Mouse (Mus musculus) midbrain, postnatal 0 days (tissue): Measurements from ENCODE around the gene Gm5089. TPM values are rescaled to one million over a fixed set of nuclear protein-coding genes. Genes with fewer than 3 reads are reported as not detected.
"Not testable (repeated sequence)": the region's sequence is repeated elsewhere in the genome, so short reads cannot be mapped to it uniquely, and the experiment has no call there.

ENCODE experiments used
- ATAC-seq: fragments of 200-750 bp; cut with Nextera tagmentation; 2 replicates; pipeline ENCODE4 v1.8.0; 2017; ENCODE audit warnings: moderate number of reproducible peaks, mild to moderate bottlenecking, moderate TSS enrichment, moderate library complexity; ENCODE audit not compliant: low FRiP score
- DNase-seq: peaks from one replicate; pipeline ENCODE4 v3.0.0-alpha.2; 2015; ENCODE audit warnings: low spot score
- H3K27ac ChIP-seq: fragments of 300-500 bp; sonication (generic); 2 replicates; pipeline ENCODE4 v1.5.1; 2014; ENCODE audit warnings: low read depth, mild to moderate bottlenecking, low read length, mixed read lengths
- H3K27me3 ChIP-seq: fragments of 300-500 bp; sonication (generic); 2 replicates; pipeline ENCODE4 v1.6.1; 2014; ENCODE audit warnings: low read length, control low read depth, mixed read lengths; ENCODE audit not compliant: insufficient read depth
- H3K36me3 ChIP-seq: fragments of 300-500 bp; sonication (generic); 2 replicates; pipeline ENCODE4 v1.6.1; 2014; ENCODE audit warnings: low read length, control low read depth, mixed read lengths; ENCODE audit not compliant: insufficient read depth
- H3K4me1 ChIP-seq: fragments of 300-500 bp; sonication (generic); 2 replicates; pipeline ENCODE4 v1.6.1; 2014; ENCODE audit warnings: mild to moderate bottlenecking, control low read depth, antibody characterized with exemption, low read length, mixed read lengths; ENCODE audit not compliant: insufficient read depth
- H3K4me2 ChIP-seq: fragments of 300-500 bp; sonication (generic); 2 replicates; pipeline ENCODE4 v1.6.1; 2014; ENCODE audit warnings: low read depth, mild to moderate bottlenecking, low read length, mixed read lengths; ENCODE audit not compliant: poor library complexity, severe bottlenecking
- H3K4me3 ChIP-seq: fragments of 300-500 bp; sonication (generic); 2 replicates; pipeline ENCODE4 v1.5.1; 2014; ENCODE audit warnings: low read depth, mild to moderate bottlenecking, low read length, moderate library complexity
- H3K9ac ChIP-seq: fragments of 300-500 bp; sonication (generic); replicated peaks from 2 replicates; pipeline ENCODE4 v1.6.1; 2014; ENCODE audit warnings: mild to moderate bottlenecking, low read length, moderate library complexity, mixed read lengths; ENCODE audit not compliant: poor library complexity, severe bottlenecking
- H3K9me3 ChIP-seq: fragments of 300-500 bp; sonication (generic); 2 replicates; pipeline ENCODE4 v1.6.1; 2016; ENCODE audit warnings: low read length, control low read depth
- CTCF ChIP-seq: IDR thresholded peaks from 2 replicates; pipeline ENCODE4 v1.5.1; 2016; ENCODE audit warnings: antibody characterized with exemption, mild to moderate bottlenecking
- WGBS: fragments of 180-500 bp; shearing (Covaris S2); extraction: QIAGEN DNeasy Blood & Tissue Kit; methylation state at CpG from one replicate; pipeline ENCODE4 v1.1.7; 2014; 5-methylcytosine and 5-hydroxymethylcytosine counted together
- polyA plus RNA-seq: library from polyadenylated mRNA; unstranded; fragments of >200 nt; fragmentation: Nextera tagmentation; extraction: Ambion mirVana; gene quantifications from 2 replicates; pipeline ENCODE4 v1.2.1, GENCODE M21; 2015
- total RNA-seq: library from RNA; depleted of rRNA; stranded (reverse); fragments of >200 nt; gene quantifications from 2 replicates; pipeline ENCODE4 v1.2.3, GENCODE M21; 2014

The Gm5089 gene
- total and polyA plus RNA-seq, 2 experiments from 2014 or later: 1.9 TPM; not detected in 1

DNA sequence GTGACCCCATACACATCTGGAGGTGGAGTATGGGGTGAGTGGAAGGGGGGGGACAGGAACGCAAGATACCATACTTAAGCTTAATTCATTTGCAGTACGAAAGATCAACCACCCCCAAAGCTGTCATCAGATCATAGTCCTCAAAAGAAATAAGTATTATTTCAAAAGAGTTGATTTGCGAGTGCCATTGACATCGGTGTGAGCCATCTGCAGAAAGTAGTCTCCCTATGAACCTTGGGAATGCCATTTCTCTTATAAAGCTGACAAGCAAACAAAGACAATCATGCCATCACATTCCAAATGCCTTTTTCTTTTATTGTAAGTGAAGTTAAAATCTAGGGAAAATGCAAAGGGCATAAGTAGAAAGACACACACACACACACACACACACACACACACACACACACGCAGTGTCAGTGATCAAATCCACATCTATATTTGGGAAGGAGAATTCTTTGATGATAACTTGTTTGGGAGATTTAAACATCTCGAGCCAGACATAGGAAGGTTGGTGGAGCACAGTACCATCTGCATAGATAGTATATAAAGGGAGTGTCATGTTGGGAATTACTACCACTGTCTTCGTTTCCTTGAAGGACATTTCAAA is 15.9 kb upstream of the Gm5089 start:
- TF ChIP-seq CTCF: no peak
- H3K9me3 ChIP-seq: no peaks in the 10 kb centered on the region
- H3K4me1 ChIP-seq: peaks cover 5% of the 10 kb centered on the region; the same call in 1 of the 2 replicates
- no peak overlapping the region for H3K27ac ChIP-seq
- DNase-seq (no peak), ATAC-seq (no peak)
- 40% methylated on average over 7 of the region's 7 CpGs for WGBS
- H3K36me3 ChIP-seq: no peaks in the 10 kb centered on the region
- no peak overlapping the region for H3K9ac ChIP-seq
- no peak overlapping the region for H3K4me2 ChIP-seq
- H3K27me3 ChIP-seq: peaks cover 49% of the 10 kb centered on the region
- H3K4me3 ChIP-seq: no peak overlapping the region

DNA sequence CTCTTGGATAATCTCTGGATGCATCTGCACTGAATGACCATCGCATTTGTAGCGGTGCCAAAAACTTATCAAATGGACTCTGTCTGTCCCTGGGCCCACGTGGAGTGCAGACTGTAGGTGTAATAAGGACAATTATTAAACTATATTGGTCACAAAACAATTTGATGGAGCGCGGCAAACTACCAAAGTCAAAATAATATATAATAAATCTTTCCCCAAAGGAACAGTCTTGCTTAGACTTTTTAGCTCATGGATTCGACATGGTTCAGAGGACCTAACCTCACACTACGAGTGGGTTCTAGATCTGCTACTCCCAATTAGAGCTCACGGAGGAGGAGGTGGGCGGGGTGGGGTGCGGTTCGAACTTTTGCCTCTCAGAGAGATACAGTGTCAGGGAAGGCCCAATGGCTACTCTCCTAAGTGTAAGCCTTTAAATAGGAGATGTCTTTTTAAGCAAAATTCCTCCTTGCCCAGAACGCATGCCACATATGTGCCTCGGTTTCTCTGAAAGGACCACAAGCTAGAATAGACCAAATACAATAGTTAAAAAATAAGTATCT is 15.1 kb upstream of the Gm5089 start:
- no peak for DNase-seq

DNA sequence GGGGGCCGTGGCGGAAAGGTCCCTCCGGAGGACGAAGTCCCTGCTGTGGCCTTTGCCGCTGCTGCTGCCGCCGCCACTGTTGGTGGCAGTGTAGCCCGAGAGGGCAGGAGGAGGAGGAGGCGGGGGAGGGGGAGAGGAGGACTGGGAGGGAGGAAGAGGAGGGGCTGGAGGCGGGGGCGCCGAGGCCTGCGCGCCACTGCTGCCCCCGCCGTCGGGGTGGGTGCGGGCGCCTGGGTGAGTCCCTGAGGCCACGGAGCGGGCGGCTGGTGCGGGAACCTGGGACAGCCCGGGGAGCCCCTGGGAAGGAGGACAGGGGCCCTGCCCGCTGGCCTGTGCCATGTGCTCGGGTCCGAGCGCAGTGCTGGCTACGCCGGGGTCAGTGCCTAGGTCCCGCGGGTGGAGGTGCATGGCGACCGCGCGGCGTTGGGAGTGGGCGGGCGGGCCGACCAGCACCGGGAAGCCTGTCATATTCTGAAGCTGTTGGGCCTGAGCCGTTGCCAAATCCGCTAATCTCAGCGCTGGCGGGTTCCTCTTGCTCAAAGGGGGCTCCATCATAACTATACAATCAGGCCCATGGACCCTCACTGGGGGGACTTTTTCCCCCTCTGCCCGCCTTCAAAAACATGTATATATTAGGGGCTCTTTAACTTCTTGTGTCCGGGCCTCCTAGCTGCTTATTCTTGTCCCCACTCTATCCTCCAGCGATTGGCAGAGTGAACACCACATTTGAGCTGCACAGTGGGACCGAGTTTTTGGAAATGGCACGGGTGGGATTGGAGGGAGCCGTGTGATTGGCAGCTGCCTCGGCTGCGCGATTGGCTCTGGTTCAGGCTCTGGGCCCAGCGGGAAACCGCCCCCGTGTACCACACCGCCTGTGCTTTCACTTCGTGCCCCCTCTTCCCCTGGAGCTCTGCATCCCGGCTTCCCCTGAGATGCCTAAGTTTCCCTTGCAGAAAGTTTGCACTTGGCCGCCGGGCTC is 14.1 kb upstream of the Gm5089 start, which contains the start of gene Zic5:
TSS of gene Zic5 (minus strand) at position 915 of the 979 bp plus-strand sequence.
- ATAC-seq: peak; percentile 65
- under 1% methylated on average over 42 of the region's 62 CpGs for WGBS
- Histone ChIP-seq H3K4me2 (peak within 1 kb of the TSS; percentile 58), H3K4me3 (peak within 1 kb of the TSS; percentile 46), H3K9ac (peak within 1 kb of the TSS; percentile 57), H3K4me1 (peaks cover 5% of the 10 kb centered on the region; the same call in 1 of the 2 replicates), H3K27ac (peak within 1 kb of the TSS; percentile 77), H3K36me3 (no peaks in the 10 kb centered on the region), H3K27me3 (peaks cover 48% of the 10 kb centered on the region), H3K9me3 (no peaks in the 10 kb centered on the region)
- no peak for TF ChIP-seq CTCF
- DNase-seq: peak; percentile 90

More for the DNA sequence above, 15.1 kb upstream of the Gm5089 start:
- no peak overlapping the region for H3K27ac ChIP-seq
- no peaks in the 10 kb centered on the region for H3K9me3 ChIP-seq
- no peaks in the 10 kb centered on the region for H3K36me3 ChIP-seq
- H3K4me1 ChIP-seq: peaks cover 5% of the 10 kb centered on the region; the same call in 1 of the 2 replicates
- no peak overlapping the region for H3K9ac ChIP-seq
- peak overlapping the region; percentile 58 for H3K4me2 ChIP-seq
- ATAC-seq: no peak
- H3K4me3 ChIP-seq: peak overlapping the region; percentile 46
- no peak for TF ChIP-seq CTCF
- peaks cover 46% of the 10 kb centered on the region for H3K27me3 ChIP-seq
- 30% methylated on average over 13 of the region's 13 CpGs for whole genome bisulfite sequencing

DNA sequence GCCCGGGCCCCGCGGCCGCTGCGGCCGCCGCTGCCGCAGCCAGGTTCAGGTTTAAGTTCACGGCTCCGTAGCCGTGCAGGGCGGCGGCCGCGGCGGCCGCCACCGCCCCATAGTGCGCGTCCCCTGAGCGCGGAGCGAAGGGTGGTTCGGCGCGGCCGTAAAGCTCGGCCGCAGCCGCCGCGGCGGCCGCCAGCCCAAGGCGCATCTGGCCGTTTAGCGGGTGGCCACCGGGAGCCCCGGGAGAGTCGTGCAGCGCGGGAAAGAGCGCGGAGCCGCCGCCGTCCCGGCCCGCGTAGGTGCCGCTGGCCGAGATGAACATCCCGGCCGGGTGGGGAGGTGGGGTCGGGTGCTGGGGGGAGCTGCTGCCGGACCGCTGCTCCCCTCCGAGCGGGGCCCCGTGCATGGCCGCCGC is 13.4 kb upstream of the Gm5089 start:
- H3K36me3 ChIP-seq: no peaks in the 10 kb centered on the region
- peak overlapping the region; percentile 46 for H3K4me3 ChIP-seq
- peak overlapping the region; percentile 77 for H3K27ac ChIP-seq
- ATAC-seq: no peak
- peak overlapping the region; percentile 58 for H3K4me2 ChIP-seq
- TF ChIP-seq CTCF: no peak
- H3K9ac ChIP-seq: peak overlapping the region; percentile 57
- no peak for DNase-seq
- H3K4me1 ChIP-seq: peaks cover 5% of the 10 kb centered on the region; the same call in 1 of the 2 replicates
- no peaks in the 10 kb centered on the region for H3K9me3 ChIP-seq
- under 1% methylated on average over 47 of the region's 62 CpGs for WGBS
- H3K27me3 ChIP-seq: peaks cover 53% of the 10 kb centered on the region

DNA sequence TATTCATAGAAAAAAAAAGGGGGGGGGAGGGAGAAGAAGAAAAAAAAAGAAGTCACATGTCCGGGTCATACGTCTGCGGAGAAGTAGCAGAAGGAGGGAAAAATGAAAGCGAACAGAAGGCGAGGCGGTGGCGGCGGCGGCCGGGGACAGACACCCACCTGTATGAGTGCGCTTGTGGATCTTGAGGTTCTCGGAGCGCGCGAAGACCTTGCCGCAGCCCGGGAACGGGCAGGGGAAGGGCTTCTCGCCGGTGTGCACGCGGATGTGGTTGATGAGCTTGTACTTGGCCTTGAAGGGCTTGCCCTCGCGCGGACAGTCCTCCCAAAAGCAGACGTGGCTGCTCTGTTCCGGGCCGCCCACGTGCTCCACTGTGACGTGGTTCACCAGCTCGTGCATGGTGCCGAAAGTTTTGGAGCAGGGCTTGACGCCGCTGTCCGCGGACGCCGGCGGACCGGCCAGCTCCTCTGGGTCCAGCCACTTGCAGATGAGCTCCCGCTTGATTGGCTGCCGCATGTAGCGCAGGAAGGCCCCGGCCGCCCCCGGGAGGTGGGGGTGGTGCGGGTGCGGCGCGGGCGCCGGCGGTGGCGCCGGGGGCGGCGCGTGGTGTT is 12.9 kb upstream of the Gm5089 start:
- not testable (repeated sequence) for H3K9me3 ChIP-seq, H3K4me1 ChIP-seq, DNase-seq, H3K36me3 ChIP-seq, ATAC-seq
- Histone ChIP-seq H3K27me3 (peaks cover 53% of the 10 kb centered on the region), H3K4me3 (peak overlapping the region; percentile 46), H3K4me2 (peak overlapping the region; percentile 58), H3K9ac (peak overlapping the region; percentile 57), H3K27ac (peak overlapping the region; percentile 77)
- under 1% methylated on average over 45 of the region's 58 CpGs for WGBS
